Mouse (Mus musculus): ENCODE results near the gene Psme4. TPM values are rescaled to one million over a fixed set of nuclear protein-coding genes. Genes with fewer than 3 reads are reported as not detected.

The Psme4 gene
- polyA plus RNA-seq, 1 experiment from 2014 or later: 26.6 TPM

DNA sequence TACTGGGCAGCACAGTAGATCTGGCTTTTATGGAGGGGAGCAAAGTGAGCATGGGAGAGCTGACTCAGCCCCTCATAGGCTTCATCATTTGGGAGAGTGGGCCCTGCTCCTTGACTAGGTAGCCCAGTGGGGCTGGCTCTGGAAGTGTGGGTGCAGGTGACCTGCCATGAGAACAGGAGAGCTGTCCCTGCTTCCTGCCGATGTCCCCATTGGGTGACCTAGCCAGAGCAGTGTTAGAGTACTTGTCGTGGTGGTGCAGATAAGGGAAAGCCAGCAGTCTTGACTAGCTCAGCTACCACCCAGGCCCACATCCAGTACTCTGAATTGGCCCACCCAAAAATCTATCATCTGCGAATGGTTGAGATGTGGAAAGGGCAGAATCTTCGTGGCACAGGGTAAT, 6.0 kb downstream of the Psme4 start:
- Histone ChIP-seq H3K36me3 (replicated peaks; ENCODE audit: control insufficient read depth, insufficient read depth) (no peaks in the 10 kb centered on the region), H3K4me1 (replicated peaks; ENCODE audit: control insufficient read depth, insufficient read depth, low read length) (peaks cover 21% of the 10 kb centered on the region), H3K4me2 (replicated peaks) (no peak overlapping the region), H3K9ac (no peak overlapping the region), H3K27ac (no peak overlapping the region), H3K27me3 (ENCODE audit: control insufficient read depth, insufficient read depth, low read length) (no peaks in the 10 kb centered on the region), H3K4me3 (replicated peaks; ENCODE audit: low read length) (no peak overlapping the region), H3K9me3 (ENCODE audit: control insufficient read depth, low read length) (no peaks in the 10 kb centered on the region)
- DNase-seq (ENCODE audit: low spot score) (no peak), ATAC-seq (ENCODE audit: low FRiP score) (0 out of 2 replicates have a peak, but pooled peaks have one; percentile 14)
- WGBS: 84% methylated on average over 4 of the region's 4 CpGs

GRCm38 (mm10) chr11:30780893-30781292, 9.4 kb downstream of the Psme4 start:
- Histone ChIP-seq H3K9me3 (ENCODE audit: control insufficient read depth, low read length) (no peaks in the 10 kb centered on the region), H3K4me3 (replicated peaks; ENCODE audit: low read length) (no peak overlapping the region), H3K36me3 (replicated peaks; ENCODE audit: control insufficient read depth, insufficient read depth) (no peaks in the 10 kb centered on the region), H3K4me2 (replicated peaks) (no peak overlapping the region), H3K9ac (no peak overlapping the region), H3K27ac (no peak overlapping the region), H3K4me1 (replicated peaks; ENCODE audit: control insufficient read depth, insufficient read depth, low read length) (no peaks in the 10 kb centered on the region; the same call in 1 of the 2 replicates), H3K27me3 (ENCODE audit: control insufficient read depth, insufficient read depth, low read length) (no peaks in the 10 kb centered on the region)
- DNase-seq (ENCODE audit: low spot score) (no peak), ATAC-seq (ENCODE audit: low FRiP score) (no peak)
- WGBS: 80% methylated on average over 2 of the region's 2 CpGs

- Histone ChIP-seq H3K4me3 (replicated peaks; ENCODE audit: low read length) (no peak overlapping the region), H3K9ac (no peak overlapping the region), H3K36me3 (replicated peaks; ENCODE audit: control insufficient read depth, insufficient read depth) (no peaks in the 10 kb centered on the region), H3K27me3 (ENCODE audit: control insufficient read depth, insufficient read depth, low read length) (no peaks in the 10 kb centered on the region), H3K27ac (no peak overlapping the region), H3K9me3 (ENCODE audit: control insufficient read depth, low read length) (no peaks in the 10 kb centered on the region), H3K4me2 (replicated peaks) (no peak overlapping the region), H3K4me1 (replicated peaks; ENCODE audit: control insufficient read depth, insufficient read depth, low read length) (no peaks in the 10 kb centered on the region; the same call in 1 of the 2 replicates)
- DNase-seq (ENCODE audit: low spot score) (no peak), ATAC-seq (ENCODE audit: low FRiP score) (no peak)
- 47% methylated on average over 1 of the region's 1 CpGs for WGBS
Measured at GRCm38 (mm10) chr11:30781612-30782011, 10.1 kb downstream of the Psme4 start.

DNA sequence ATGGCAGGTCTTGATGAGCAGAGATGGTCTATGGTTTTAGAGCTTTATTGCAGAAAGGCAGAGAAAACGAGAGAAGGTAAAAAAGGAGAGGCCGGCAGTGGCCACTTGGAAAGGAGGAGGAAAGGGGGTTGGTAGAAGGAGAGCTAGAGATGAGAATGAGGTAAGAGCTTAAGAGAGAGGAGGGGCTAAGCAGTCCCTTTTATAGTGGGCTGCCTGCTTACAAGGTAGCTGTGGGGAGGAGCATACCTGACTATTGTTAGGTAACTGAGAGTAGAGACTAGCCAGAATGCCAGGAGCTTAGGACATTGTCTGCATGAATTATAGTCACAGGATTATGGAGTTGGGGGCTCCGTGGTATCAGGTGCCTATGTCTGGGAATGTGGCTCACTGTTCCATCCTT, 14.0 kb downstream of the Psme4 start:
- H3K4me2 ChIP-seq (replicated peaks): no peak overlapping the region
- H3K9me3 ChIP-seq (ENCODE audit: control insufficient read depth, low read length): no peaks in the 10 kb centered on the region
- ATAC-seq (ENCODE audit: low FRiP score) (no peak), DNase-seq (ENCODE audit: low spot score) (no peak)
- 59% methylated on average over 3 of the region's 3 CpGs for WGBS
- H3K27me3 ChIP-seq (ENCODE audit: control insufficient read depth, insufficient read depth, low read length): no peaks in the 10 kb centered on the region
- H3K36me3 ChIP-seq (replicated peaks; ENCODE audit: control insufficient read depth, insufficient read depth): no peaks in the 10 kb centered on the region
- H3K9ac ChIP-seq: no peak overlapping the region
- H3K4me1 ChIP-seq (replicated peaks; ENCODE audit: control insufficient read depth, insufficient read depth, low read length): no peaks in the 10 kb centered on the region
- no peak overlapping the region for H3K27ac ChIP-seq
- H3K4me3 ChIP-seq (replicated peaks; ENCODE audit: low read length): no peak overlapping the region

- H3K4me3 ChIP-seq (replicated peaks; ENCODE audit: low read length): no peak overlapping the region
- H3K9ac ChIP-seq: no peak overlapping the region
- no peaks in the 10 kb centered on the region for H3K4me1 ChIP-seq (replicated peaks; ENCODE audit: control insufficient read depth, insufficient read depth, low read length)
- DNase-seq (ENCODE audit: low spot score) (no peak), ATAC-seq (ENCODE audit: low FRiP score) (no peak)
- no peaks in the 10 kb centered on the region for H3K36me3 ChIP-seq (replicated peaks; ENCODE audit: control insufficient read depth, insufficient read depth)
- no peaks in the 10 kb centered on the region for H3K9me3 ChIP-seq (ENCODE audit: control insufficient read depth, low read length)
- no peak overlapping the region for H3K27ac ChIP-seq
- no peaks in the 10 kb centered on the region for H3K27me3 ChIP-seq (ENCODE audit: control insufficient read depth, insufficient read depth, low read length)
- 96% methylated on average over 7 of the region's 7 CpGs for WGBS
- H3K4me2 ChIP-seq (replicated peaks): no peak overlapping the region
Measured at GRCm38 (mm10) chr11:30786230-30786983, 14.9 kb downstream of the Psme4 start.

GRCm38 (mm10) chr11:30792680-30793079, 21.2 kb downstream of the Psme4 start:
- Histone ChIP-seq H3K4me2 (replicated peaks) (no peak overlapping the region), H3K27ac (no peak overlapping the region), H3K27me3 (ENCODE audit: control insufficient read depth, insufficient read depth, low read length) (no peaks in the 10 kb centered on the region), H3K4me1 (replicated peaks; ENCODE audit: control insufficient read depth, insufficient read depth, low read length) (no peaks in the 10 kb centered on the region), H3K36me3 (replicated peaks; ENCODE audit: control insufficient read depth, insufficient read depth) (peaks cover 21% of the 10 kb centered on the region; the same call in 1 of the 2 replicates), H3K9ac (no peak overlapping the region), H3K9me3 (ENCODE audit: control insufficient read depth, low read length) (no peaks in the 10 kb centered on the region), H3K4me3 (replicated peaks; ENCODE audit: low read length) (no peak overlapping the region)
- WGBS: 82% methylated on average over 7 of the region's 7 CpGs
- no peak for ATAC-seq (ENCODE audit: low FRiP score)
- no peak for DNase-seq (ENCODE audit: low spot score)

DNA sequence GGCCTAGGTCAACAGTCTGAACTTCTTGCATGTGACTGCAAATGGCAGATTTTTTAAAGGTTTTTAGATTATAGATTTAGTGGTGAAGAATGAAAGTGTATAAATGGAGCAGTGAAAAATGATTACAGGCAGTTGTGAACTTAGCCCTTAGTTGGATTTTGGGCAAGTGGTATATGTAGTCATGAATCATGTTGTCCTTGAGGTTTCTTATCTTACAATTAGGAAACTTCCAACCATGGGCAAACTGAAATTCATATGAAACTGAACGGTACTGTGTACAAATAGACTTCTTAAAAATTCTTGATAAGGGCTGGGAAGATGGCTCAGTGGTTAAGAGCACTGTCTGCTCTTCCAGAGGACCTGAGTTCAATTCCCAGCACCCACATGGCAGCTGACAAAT, 22.2 kb downstream of the Psme4 start:
- ATAC-seq (ENCODE audit: low FRiP score) (no peak), DNase-seq (ENCODE audit: low spot score) (no peak)
- Histone ChIP-seq H3K36me3 (replicated peaks; ENCODE audit: control insufficient read depth, insufficient read depth) (peaks cover 21% of the 10 kb centered on the region; the same call in 1 of the 2 replicates), H3K9ac (no peak overlapping the region), H3K4me3 (replicated peaks; ENCODE audit: low read length) (no peak overlapping the region), H3K27ac (no peak overlapping the region), H3K4me1 (replicated peaks; ENCODE audit: control insufficient read depth, insufficient read depth, low read length) (no peaks in the 10 kb centered on the region), H3K9me3 (ENCODE audit: control insufficient read depth, low read length) (no peaks in the 10 kb centered on the region), H3K27me3 (ENCODE audit: control insufficient read depth, insufficient read depth, low read length) (no peaks in the 10 kb centered on the region), H3K4me2 (replicated peaks) (no peak overlapping the region)
- 100% methylated on average over 1 of the region's 1 CpGs for WGBS

GRCm38 (mm10) chr11:30797236-30797635, 25.7 kb downstream of the Psme4 start:
- H3K27ac ChIP-seq: no peak overlapping the region
- no peaks in the 10 kb centered on the region for H3K27me3 ChIP-seq (ENCODE audit: control insufficient read depth, insufficient read depth, low read length)
- ATAC-seq (ENCODE audit: low FRiP score) (no peak), DNase-seq (ENCODE audit: low spot score) (no peak)
- H3K36me3 ChIP-seq (replicated peaks; ENCODE audit: control insufficient read depth, insufficient read depth): peaks cover 21% of the 10 kb centered on the region; the same call in 1 of the 2 replicates
- WGBS: 95% methylated on average over 2 of the region's 2 CpGs
- H3K4me1 ChIP-seq (replicated peaks; ENCODE audit: control insufficient read depth, insufficient read depth, low read length): no peaks in the 10 kb centered on the region
- H3K9me3 ChIP-seq (ENCODE audit: control insufficient read depth, low read length): no peaks in the 10 kb centered on the region
- no peak overlapping the region for H3K4me2 ChIP-seq (replicated peaks)
- H3K9ac ChIP-seq: no peak overlapping the region
- no peak overlapping the region for H3K4me3 ChIP-seq (replicated peaks; ENCODE audit: low read length)

- no peak for ATAC-seq (ENCODE audit: low FRiP score)
- H3K4me2 ChIP-seq (replicated peaks): no peak overlapping the region
- peaks cover 1% of the 10 kb centered on the region; the same call in 1 of the 2 replicates for H3K36me3 ChIP-seq (replicated peaks; ENCODE audit: control insufficient read depth, insufficient read depth)
- WGBS: 66% methylated on average over 1 of the region's 1 CpGs
- H3K9me3 ChIP-seq (ENCODE audit: control insufficient read depth, low read length): no peaks in the 10 kb centered on the region
- H3K27ac ChIP-seq: no peak overlapping the region
- no peaks in the 10 kb centered on the region for H3K27me3 ChIP-seq (ENCODE audit: control insufficient read depth, insufficient read depth, low read length)
- no peaks in the 10 kb centered on the region for H3K4me1 ChIP-seq (replicated peaks; ENCODE audit: control insufficient read depth, insufficient read depth, low read length)
- DNase-seq (ENCODE audit: low spot score): peak; percentile 47
- H3K9ac ChIP-seq: no peak overlapping the region
- no peak overlapping the region for H3K4me3 ChIP-seq (replicated peaks; ENCODE audit: low read length)
Measured at GRCm38 (mm10) chr11:30799496-30799895, 28.0 kb downstream of the Psme4 start.
